Mouse (Mus musculus) CD4-positive helper T cell, adult 2 months (primary cell): ENCODE results near the gene Gng8.

ENCODE experiments used
- DNase-seq: peaks from one replicate; pipeline ENCODE4 v3.0.0-alpha.2; 2012; ENCODE audit warnings: low read depth, missing footprints, low spot score

The Gng8 gene

GRCm38 (mm10) chr7:16891641-16892351, at the start of gene Gng8:
Gene Gng8, plus strand, starts transcription at chr7:16891786.
- peak; percentile 86 for DNase-seq

DNA sequence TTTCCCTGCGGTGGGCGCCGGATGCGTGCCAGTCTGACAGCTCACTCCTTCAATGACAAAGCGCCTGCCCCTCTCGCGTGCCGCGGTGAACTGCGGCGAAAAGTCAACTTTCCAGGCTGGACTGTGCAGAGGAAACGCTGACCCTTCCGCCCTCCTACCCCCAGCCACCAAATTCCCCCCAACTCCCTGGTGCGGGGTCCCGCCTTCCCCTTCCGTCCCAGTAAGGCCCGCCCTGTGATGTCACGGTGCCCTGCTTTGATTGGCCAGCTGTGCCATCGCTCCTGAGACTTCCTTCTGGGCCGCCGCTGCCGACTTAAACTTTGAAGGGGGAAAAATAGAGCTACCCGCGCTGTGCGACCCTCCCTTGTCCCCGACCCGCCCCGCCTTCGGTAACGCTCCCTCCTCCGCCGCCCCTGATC, 48.9 kb upstream of the Gng8 start, which contains the start of gene Prkd2:
Gene Prkd2 (plus strand): TSS at position 258 of the 419 bp plus-strand sequence.
- DNase-seq, result peak; percentile 87

- DNase-seq, result peak; percentile 72
These were observed 48.0 kb upstream of the Gng8 start for GRCm38 (mm10) chr7:16843441-16844171.

- DNase-seq, result no peak
These were observed 46.9 kb upstream of the Gng8 start for GRCm38 (mm10) chr7:16844696-16845071.

DNA sequence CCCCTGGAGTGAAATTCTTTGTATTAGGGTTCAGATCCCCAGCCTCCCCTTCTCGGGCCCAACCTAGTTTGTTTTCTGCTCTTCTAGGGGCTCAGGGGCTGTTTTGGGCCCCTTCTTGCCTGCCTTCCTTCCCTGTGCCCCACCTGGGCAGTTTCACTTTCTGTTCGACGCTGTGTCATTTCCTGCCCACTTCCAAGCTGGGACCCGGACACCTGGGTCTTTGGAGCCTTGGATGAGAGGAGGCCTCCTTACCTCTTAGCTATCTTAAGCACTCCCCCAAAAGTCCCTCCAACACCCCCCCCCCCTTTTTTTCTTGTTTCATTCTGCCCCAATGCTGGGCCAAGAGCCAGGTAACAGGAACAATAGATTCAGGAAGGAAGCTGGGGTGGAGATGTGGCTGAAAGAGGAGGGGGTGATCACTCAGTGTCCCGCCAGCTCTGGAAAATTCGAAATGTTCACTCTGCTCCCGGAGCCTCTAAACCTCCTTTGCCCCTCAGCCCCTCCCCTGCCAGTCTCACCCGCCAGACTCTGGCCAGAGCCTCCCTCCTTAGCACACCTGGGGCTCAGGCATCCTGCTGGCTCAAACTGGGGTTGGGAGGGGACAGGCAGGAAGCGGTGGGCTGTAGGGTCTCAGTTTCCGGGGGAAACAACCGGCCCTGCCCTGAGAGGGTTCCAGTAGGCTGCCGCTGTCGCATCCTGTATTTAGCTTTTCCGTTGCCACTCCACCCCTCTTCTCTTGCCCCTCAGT, 46.3 kb upstream of the Gng8 start:
- peak; percentile 76 for DNase-seq

- DNase-seq, result no peak
These were observed 45.8 kb upstream of the Gng8 start for GRCm38 (mm10) chr7:16845820-16846167.

DNA sequence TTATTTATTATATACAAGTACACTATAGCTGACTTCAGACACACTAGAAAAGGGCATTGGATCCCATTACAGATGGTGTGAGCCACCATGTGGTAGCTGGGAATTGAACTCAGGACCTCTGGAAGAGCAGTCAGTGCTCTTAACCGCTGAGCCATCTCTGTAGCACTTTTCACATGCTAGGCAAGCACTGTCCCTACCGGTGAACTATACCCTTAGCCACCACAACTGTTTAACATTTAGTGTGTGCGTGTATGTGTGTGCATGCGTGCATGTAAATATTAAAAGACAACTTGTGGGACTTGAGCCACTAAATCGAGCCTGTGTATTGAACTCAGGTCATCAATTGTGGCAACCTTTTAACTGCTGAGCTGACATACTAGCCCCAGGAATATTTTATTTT, 44.8 kb upstream of the Gng8 start:
- DNase-seq, result no peak

DNA sequence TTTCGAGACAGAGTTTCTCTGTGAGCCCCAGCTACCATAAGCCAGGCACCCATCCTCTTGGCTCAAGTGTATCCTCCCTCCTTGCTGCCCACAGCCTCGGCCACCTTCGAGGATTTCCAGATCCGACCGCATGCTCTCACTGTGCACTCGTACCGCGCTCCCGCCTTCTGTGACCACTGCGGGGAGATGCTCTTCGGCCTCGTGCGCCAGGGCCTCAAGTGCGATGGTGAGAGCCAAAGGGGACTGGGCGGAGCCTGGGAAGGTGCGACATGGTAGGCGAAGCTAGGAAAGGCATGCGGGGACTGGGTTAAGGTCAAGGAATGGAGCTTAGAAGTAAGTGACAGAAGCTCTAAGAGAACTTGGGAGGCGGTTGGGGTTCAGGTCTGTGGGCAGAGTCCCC, 44.1 kb upstream of the Gng8 start:
- no peak for DNase-seq

GRCm38 (mm10) chr7:16848579-16848978, 43.0 kb upstream of the Gng8 start:
- peak; percentile 46 for DNase-seq

DNA sequence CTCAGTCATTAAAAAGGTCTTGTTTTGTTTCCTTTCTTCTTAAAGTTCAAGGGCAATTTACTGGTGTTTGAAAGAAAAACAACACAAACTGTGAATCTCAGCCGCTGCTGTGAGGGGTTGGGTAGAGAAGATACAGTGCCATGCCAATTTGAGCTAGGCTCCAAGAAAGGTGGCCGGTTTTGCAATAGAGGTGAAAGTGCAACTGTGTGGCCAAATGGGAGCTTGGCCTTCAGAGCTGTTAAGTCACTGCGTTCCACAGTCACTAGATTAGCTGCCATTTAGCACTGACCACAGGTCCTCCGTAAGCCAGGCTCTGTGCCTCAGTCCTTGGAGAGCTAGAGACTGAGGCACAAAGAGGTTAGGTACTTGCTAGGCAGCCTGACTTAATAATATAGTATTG, 40.0 kb upstream of the Gng8 start:
- DNase-seq, result no peak

DNA sequence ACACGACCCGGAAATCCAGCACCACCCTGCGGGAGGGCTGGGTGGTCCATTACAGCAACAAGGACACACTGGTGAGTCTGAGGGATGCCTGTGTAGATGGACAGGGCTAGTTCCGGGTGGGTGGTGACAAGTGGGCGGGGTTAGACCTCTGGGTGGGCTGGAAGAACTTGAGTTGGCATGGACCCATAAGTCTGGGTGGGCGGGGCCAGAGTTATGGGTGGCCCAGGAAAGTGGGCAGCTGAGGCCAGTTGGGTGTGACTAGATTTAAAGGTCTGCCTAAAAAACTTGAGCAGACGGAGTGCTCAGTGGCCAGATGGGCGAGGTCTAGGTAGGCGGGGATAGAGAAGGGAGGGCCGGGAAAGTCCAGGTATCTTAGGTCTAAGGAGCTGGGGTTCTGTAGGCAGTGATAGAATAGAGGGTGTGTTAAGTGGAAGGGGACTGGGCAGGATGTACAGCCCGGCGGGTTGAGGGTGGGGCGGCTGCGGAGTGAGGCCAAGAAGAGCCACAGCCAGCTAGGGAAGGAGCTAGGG, 38.2 kb upstream of the Gng8 start:
- no peak for DNase-seq

DNA sequence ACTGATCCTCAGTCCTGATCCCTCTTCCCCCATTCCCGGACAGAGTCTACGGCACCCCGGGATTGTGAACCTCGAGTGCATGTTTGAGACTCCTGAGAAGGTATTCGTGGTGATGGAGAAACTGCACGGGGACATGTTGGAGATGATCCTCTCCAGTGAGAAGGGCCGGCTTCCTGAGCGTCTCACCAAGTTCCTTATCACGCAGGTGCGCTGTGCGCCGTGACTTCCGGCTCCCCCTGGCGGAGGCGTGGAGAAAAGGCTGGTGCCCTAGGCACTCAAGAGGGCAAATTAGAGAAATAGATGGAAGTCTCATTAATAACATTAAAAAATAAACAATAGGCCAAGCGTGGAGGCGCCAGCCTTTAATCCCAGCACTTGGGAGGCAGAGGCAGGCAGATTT, 33.2 kb upstream of the Gng8 start:
- peak; percentile 73 for DNase-seq

DNA sequence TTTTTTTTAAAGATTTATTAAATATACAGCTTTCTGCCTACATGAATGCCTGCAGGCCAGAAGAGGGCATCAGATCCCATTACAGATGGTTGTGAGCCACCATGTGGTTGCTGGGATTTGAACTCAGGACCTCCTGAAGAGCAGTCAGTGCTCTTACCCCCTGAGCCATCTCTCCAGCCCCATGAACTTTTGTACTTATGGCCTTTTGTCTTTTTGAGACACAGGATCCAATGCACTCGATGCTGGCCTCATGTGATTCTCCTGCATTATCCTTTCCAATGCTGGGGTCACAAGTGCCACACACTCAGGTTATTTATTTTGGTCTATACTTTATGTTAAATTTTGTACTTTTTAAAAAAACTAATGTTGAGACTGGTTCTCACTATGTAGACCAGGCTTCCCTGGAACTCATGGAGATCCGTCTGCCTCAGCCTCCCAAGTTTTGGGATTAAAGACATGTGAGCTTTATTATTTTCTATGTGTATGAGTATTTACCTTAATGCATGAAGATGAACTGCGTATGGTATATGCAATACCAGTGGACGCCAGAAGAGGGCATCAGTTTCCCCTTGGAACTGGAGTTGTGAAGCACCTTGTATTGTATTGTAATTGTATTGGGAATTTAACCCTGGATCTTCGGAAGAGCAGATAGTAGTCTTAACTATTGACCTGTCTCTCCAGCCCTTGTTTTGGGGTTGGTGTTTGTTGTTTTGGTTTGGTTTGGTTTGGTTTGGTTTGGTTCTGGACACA, 31.5 kb upstream of the Gng8 start:
- peak; percentile 73 for DNase-seq

- DNase-seq, result no peak
These were observed 24.1 kb upstream of the Gng8 start for GRCm38 (mm10) chr7:16867488-16867887.

DNA sequence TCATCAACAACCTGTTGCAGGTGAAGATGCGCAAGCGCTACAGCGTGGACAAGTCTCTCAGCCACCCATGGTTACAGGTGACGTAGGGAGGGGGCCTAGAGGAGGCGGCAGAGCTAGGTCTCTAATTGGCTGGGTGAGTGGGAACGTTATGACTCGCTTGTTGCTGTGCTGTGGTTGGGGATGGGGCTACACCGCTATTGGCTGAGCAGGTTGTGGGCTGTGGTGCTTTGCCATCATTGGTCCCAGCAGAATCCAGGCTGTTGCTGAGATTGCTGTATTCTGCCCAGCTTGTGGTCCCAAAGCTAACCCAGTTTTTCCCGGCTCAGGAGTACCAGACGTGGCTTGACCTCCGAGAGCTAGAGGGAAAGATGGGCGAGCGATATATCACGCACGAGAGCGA, 22.1 kb upstream of the Gng8 start:
- no peak for DNase-seq

DNA sequence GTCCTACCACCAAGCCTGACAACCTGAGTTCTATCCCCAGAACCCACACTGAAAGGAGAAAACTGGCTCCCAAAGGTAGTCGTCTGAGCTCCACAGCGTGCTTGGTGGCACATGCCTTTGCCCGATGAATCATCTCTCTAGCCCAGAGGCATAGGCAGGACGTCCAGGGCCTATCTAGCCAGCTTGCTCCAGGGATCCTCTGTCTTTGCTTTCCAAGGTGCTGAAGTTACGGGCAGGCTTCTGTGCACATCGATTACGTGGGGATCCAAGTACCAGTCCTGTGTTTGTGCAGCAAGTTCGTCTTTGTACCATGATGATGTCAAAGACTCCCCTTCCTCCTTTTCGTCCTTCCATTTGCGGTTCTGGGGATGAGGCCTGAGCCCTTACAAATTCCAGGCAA, 20.0 kb upstream of the Gng8 start:
- DNase-seq, result no peak

DNA sequence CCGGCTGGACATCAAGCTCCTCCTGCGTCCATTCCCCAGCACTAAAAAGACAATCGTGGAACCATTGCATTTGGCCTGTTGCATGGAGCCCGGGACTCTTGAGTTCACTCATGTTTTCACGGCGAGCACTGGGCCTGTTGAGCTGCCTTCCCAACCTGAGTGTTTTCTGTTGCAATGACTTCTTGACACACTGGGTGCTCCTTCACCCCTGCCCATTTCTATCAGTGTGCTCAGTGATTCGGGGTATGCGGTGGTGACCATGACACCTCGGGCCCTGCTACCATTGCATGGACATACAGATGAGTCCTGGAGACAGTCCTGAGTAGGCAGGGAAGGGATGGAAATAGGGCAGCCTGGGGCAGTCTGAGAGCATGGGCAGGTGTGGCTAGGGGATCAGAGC, 19.1 kb upstream of the Gng8 start:
- no peak for DNase-seq

DNA sequence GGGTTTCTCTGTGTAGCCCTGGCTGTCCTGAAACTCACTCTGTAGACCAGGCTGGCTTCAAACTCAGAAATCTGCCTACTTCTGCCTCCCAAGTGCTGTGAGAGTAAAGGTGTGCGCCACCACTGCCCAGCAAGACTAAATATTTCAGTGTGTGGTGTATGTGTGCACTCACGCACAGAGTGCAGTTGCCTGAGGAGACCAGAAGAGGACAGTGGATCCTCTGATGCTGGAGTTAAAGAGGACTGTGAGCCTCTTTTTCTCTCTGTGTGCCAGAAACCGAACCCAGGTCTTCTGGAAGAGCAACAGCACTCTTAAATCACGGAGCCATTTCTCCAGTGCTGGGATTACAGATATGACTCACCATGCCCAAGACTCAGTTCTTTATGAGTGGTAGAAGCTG, 18.2 kb upstream of the Gng8 start:
- DNase-seq, result peak; percentile 33

- DNase-seq, result peak; percentile 87
These were observed 17.4 kb upstream of the Gng8 start for GRCm38 (mm10) chr7:16874190-16874589.

DNA sequence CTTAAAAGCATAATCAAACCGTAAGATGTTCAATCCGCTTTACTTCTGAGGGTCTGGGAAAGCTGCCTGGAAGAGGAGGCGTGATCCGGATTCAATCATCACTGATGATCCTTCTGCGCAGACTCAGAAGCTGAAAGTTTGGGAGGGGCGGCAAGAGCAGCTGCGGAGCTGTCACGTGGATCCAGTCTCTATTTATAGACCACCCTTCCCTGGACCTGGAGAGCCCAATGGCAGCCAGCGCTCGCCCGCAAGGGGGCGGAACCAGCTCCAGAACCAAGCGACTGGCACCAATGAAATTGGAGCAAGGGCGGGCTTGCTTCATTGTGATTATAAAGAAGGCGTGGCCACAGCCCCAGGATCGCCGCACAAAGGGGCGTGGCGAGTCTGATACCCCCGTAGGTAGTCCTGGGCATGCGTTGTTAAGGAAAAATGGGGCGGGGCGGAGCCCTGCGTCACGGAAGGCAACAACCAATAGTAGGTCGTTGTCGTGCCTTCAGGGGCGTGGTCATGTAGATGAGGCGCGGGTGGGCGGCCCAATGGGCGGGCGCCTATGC, 16.8 kb upstream of the Gng8 start:
- DNase-seq, result peak; percentile 98

- DNase-seq, result no peak
These were observed 16.5 kb upstream of the Gng8 start, which contains the start of gene Dact3 for GRCm38 (mm10) chr7:16875310-16875325. Gene Dact3, plus strand, starts transcription at chr7:16875317.

GRCm38 (mm10) chr7:16875326-16875725, 16.3 kb upstream of the Gng8 start:
- DNase-seq, result no peak
